Mouse (Mus musculus) liver (tissue): Measurements from ENCODE around the gene H2afy.
A peak's percentile ranks its signal among the peaks of the same experiment; 100 is the strongest.

Experiments
- DNase-seq: peaks from one replicate; pipeline ENCODE4 v3.0.0-alpha.2; 2020; ENCODE audit warnings: mixed read lengths

H2afy gene

DNA sequence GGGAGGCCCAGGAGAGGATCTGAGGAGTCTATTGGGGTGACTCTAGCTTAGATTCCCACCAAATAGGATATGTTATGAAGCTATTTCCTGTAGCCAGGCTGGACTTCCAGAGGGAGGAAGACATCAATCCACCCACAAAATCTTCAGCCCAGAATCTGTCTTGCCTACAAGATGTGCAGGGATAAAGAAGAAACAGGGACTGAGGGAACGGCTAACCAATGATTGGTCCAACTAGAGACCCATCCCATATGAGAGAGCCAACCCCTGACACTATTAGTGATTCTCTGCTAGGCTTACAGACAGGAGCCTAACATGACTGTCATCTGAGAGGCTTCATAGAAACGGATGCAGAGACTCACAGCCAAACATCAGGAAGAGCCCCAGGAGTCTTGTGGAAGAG lies 7.9 kb upstream of the H2afy start:
- no peak for DNase-seq

DNA sequence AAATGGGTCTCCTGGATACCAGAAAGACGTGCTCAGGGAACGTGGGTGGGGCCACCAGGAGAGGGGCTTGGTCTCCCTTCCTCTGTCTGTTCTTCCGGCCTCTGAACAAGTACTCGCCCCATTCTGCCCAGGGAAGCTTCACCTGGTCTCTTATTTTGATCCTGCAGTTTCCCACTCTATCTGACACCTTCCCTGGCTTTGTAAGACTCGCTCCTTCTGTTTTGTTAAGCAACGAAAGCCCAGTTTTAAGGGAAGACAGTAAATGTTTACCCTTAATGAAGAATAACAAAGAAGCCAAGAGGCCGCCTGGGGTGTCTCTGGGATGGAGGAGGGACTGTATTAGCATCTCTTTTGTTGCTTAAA lies 7.0 kb upstream of the H2afy start:
- DNase-seq = no peak

DNA sequence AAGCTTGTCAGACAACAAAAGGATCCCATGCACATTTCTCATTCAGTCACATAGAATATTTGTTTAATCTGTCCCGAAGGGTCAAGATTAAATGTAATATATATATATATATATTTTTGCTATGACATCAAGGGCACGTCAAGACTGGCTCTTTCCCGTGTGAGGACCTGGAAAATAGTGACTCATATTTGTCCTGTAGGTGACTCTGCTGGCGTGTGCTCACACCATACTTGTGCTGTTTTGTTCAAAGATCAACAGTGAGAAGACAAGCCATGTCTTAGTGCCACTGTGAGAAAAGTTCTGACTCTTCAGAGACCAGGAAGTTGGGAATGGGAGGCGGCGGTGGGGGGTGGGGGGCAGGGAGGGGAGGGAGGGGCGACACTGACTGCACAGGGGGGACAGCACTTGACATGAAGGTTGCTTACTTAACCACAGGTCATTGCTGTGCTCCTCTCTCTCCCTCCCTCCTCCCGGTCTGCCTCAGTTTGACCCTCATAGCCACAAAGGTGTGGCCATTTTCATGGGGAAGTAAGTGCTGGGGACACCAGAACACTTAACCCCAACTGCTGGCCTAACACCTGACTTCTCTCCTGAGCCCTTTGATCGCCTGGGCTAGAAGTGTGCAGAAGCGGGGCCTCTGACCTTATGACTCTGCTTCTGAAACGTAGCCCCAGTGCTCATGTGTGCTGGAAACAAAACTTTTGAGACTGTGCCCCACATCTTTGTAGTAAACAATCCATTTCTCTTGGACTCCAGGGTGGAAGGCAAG lies 6.4 kb upstream of the H2afy start:
- no peak for DNase-seq

DNA sequence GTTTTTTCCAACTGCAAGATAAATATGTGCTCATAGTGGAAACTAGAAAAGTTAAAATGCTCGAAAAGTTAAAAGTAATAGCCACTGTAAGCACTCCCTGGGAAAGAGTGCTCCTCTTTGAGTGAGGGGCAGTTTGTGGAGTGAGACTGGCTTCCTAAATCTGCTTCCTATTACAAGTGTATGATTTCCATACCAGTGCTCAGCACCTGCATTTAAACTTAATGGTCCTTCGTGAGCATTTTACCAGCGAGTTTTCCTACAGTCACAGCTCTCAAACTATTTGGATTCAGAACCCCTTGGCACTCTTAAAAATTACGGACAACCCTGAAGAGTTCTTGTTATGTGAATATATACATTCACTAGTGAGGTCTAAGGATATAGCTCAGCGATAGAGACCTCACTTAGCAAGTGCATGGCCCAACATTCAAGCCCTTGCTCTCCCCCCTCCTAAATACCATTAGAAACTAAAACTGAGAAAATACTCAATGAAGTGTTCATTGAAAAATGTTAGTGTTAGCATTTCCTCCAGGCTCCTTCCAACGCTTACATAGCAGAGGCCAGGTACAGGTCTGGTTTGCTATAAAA lies 3.1 kb upstream of the H2afy start:
- DNase-seq = no peak

DNA sequence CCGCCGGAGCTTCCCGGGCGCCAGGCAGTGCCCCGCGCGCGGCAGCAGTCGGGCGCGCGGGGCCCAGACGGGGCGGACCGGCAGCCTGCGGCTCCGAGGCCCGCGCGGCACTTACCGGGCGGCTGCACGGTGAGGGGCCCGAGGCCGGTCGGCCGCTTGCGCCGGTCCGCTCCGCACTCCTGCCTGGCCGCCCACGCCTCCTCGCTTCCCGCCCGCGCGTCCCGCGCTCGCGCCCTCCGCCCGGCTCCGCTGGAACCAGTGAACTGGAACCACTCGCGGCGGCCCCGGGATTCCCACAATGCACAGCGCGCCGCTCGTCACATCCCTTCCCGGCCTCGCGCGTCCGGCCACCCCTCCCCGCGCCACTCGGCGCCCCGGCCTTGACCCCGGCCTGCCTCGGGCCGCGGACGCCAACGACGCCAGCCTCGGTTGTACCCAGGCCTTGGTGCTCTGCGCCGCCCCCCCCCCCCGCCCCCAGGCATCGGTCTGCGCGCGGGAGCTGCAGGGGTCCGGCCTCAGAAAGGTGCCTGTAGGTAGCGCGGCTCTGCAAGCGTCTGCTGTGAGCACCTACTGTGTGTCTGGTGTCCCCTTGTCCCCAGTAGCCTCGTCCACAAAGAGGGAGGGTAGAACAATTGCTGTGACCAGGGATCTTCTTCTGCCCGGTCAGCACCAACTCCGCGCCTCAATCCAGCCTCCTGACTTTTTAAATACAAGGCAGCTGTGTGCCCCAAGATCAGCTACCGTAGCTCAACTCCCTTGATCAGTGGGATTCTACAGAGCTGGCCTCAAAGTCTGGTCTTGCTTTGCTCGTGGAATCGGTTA lies 719 bp downstream of the H2afy start:
- DNase-seq = peak; percentile 85

DNA sequence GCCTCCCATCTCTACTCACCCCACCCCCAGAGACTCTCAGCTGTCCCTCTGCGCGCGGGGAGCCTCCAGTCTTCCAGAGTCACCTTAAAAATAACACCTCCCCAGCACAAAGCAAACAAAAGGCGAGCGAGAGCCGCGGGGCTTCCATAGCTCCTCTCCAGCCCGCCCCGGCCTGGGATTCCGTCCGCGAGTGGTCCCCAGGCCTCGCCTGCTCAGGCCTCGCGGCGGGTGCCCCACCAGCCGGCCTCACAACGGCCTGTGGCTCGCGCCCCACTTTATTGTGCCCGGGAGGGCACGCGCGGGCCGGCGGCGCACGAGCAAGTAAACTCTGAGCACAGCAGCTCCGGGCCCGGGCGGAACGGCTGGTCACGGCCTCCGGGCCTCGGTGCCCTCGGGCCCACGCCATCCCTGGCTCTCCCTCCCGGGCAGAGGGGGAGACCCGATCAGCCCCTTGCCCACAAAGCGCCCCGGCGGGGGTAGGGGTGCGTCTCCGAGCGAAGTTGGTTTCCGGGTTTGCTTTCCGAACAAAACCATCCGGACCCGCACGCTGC lies 1.5 kb downstream of the H2afy start:
- DNase-seq = peak; percentile 30

DNA sequence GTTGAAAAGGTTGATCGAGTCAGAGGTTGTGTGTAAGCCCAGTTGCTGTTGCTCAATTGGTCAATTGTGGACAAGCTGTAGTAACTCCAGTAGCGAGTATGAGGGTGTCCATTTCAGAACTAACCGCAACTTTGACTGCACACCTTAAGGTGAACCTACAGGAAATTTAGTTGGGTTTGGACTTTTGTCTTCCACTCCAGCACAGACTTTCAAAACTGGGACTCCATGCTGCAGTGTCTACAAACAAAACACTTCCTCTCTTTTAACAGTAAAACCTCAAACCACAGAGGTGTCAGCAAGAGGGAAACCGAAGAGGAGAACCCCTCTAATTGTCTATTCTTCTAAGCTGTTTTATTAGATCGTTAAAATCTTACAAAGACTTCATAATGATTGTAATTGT lies 2.1 kb downstream of the H2afy start:
- DNase-seq = no peak

DNA sequence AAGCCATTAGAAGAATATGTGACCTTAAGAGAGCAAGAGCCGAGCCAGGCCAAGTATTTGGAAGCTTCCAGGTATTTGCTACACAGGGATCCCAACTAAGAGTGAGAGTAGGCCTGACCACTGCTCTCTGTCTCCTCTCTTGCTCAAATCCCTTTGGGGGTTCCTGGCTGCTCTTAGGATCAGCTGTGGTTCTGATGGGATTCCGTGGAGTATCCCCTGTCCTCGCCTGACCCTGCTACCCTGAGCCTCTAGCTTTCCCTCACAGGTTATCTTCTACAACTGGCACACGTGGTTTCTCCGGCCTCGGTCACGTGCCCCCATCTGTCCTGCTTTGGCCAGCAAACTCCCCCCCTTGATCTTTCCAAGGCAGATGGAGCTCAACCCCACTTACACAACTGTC lies 3.2 kb downstream of the H2afy start:
- DNase-seq = no peak

DNA sequence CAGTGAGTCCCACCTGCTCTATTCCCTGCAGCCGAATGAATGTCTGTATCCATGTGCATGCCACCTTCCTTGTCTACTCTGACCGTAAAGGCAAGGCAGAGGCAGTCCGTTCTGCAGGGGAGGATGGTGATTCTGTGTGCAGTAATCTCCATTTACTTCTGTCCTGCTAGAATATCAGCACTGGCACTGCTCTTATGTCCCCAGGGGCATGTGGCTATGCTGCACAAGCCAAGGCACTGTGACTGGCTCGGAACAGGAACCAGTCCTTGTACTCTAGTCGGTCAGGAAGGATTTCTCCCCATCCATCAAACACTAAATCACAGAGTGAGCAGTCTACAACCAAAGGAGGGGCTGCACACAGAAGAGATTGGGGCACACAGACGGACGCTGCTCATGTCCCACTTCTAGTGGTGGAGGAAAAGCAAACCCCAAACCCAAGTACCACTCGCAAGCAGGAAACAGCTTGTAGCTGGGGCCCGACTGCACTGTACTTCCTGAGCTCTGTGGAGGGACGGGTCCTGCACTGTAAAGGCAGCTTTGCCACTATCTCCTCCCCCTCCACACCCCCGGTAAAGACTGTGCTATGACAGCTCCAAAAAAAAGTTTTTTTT lies 3.7 kb downstream of the H2afy start:
- DNase-seq = no peak

DNA sequence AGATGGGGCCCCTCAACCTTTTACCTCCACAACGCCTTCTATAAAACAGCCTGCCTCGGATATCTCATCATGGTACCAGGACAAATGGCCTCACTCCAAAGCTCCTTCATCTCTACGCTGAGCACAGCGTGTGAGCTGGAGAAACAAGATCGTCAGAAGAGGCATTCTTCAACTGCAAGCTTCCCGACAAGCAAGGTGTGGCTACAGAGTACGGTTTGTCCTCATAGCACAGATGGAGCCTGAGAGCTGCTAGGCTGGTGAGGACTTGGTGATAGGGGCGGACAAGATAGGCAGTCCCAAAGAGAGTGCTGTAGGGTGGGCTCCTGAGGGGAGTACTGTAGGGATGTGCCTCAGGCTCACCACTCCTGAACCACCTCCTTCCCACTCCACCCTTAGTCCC lies 5.6 kb downstream of the H2afy start:
- no peak for DNase-seq

DNA sequence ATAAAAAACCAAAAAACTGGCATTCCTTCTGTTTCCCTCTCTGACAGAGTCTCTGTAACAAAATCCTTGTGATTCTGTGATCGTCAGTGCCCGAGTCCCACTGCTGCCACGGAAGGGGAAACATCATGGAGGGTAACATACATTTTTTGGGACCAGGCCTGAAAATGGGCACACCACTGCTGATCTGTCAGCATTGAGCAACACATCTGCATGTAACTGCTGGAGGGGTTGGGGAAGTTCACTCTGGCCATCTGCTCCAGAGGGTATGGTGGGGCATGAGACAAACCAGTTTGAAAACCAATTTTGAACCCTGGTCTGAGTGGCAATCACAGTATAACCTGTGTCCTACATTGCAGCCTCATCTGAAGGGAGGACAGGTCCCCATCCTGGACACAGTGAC lies 6.6 kb downstream of the H2afy start:
- DNase-seq = no peak

DNA sequence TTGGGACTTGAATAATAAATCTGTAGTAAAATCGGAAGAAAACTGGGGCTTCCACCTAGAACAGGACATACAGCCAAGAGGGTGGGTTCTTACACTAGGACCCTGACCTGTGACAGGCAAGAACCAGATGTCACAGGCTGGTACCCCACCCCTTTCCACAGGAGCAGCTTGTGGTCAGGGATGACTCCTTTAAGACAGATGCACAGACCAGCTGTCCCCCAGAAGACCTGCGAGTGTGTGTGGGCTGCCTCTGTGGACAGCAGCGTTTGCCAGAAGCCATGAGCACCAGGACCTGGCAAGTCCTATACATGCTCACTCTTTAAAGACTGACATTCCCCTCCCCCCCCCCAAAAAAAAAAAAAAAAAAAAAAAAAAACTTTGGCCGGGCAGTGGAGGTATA lies 7.1 kb downstream of the H2afy start:
- no peak for DNase-seq

DNA sequence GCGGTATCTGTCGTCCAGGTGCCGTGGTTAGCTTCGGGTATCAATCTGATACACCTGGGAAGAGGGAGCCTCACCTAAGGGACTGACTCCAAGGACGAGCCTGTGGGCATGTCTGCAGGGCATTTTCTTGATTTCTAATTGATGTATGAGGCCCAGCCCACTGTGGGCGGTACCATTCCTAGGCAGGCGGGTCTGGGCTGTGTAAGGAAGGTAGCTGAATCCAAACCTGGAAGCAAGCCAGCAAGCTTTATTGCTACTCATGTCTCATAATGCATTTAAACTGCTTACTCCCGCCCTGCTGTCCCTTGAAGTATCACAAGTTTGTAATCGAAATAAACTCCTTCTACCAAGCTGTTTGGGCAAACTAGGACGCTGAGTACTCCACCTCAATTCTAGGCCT lies 10.5 kb downstream of the H2afy start:
- no peak for DNase-seq

DNA sequence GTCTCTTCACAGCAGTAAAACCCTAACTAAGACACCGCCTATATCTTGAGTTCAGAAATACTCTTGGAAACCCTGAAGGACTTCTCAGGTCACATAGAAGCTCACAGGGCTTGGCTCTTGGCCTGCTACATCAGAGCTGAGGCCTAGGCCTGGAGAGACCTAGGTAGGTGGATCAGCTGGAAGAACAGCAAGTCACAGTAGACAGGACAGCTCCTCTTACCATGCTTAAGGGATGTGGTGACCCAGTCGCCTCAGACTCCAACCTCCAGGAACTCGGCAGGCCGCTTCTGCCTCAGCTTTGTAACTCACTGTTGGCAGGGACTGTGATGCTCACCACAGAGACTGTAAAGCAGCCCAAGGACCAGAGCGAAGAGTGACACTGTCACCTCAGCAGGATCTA lies 13.1 kb downstream of the H2afy start:
- DNase-seq = no peak

DNA sequence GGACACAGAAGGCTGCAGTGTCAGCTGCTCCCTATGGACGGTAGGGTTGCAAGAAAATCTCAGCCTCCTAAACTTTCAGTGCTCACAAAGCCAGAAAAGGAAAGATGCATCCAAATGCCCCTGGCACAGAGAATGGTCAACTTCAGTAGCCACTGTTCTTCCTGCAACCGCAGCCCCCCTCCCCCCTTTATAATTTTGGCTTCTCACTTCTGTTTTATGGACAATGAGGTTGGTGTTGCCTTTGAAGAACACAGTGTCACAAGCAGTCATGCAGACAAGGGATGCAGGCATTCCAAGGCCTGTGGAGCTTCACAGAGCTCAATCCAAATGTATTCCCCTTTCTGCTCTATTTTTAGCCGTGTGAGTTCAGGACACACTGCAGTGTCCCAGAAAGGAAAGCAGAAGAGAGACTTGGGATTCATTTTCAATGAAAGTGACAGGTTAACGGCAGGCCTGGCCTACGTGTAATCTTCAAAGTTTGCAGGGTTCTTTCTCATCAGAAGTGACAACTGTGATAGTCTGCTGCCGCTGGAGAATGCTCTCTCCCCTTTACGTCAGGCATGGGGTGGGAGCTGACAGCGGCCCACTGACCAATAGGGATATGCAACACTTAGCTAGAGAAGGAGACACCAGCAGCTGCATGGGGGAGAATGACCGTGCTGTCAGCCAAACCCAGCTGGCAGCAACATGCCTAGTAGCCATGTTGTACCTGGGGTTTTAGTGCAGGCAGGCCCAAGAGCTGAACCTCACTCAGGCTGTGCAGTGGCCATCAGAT lies 18.0 kb downstream of the H2afy start:
- DNase-seq = no peak

DNA sequence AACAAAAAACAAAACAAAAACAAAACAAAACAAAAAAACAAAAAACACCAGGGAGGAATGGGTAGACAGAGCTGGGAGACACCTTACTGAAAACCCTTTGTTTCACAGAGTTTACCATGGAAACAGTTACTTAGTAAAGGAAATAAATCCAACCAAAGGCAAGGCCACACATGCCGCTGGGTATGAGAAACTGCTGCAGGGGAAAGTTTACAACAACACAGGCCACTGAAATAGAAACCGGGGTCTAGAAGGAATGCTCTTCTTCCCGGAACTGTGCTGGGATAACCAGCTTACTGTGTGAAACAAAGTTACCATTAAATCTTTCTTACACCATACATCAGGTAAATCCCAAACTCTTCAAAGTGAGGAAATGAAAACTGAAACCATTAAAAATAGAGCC lies 20.3 kb downstream of the H2afy start:
- DNase-seq = no peak

DNA sequence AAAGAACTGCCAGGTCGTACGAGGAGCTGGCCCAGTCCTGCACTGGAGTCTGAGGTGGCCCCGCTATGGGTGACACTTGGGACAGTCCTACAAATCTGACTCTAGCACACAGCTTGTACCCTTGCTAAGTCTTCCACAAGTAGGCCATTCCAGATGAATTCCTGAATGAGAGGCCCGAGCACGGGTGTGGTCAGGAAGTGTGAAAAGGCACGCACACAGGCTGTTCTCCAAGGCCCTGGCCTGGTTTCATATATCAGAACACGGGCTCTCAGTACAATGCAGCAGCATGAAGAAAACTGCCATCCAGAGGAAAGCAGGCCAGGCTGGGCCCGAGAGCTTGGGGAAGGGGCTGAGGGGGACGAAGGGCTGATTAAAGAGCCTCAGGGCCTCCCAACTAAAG lies 20.8 kb downstream of the H2afy start:
- DNase-seq = no peak

DNA sequence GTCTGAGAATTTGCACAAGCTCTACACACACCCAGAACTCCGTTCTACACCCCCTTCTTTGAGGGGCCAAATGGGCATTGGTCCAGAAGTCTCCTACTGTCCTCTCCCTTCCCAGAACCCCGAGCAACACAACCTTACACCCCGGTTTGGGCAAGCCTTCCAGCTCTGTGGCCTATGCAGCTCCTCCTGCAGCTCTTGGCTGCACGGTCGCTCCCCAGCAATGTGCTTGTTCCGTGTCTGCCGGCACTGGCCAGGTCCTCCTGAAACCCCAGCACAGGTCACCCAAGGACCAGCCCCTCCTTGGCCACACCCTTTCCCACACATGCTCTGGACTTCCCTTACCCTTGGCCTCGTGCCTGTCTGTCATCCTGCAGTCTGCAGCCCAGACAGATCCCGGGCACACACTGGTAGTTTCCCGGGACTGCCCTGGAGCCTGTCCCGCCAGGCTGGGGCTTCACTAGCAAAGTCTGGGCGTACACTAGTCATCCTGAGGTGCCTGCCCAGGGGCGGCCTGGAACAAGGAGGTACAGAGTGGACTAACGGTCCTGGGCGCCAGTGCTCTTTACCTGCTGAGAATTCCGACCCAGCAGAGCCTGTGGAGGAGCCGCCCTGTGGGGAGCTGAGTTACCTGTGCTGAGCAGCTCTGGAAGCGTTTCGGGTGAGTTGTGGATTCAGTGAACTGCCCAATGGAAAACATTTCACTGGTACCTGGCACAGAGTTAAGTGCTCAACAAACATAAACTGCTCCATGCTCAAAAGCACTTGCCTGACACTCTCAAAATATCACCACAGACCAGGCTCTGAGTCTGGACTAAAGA lies 22.5 kb downstream of the H2afy start:
- no peak for DNase-seq

DNA sequence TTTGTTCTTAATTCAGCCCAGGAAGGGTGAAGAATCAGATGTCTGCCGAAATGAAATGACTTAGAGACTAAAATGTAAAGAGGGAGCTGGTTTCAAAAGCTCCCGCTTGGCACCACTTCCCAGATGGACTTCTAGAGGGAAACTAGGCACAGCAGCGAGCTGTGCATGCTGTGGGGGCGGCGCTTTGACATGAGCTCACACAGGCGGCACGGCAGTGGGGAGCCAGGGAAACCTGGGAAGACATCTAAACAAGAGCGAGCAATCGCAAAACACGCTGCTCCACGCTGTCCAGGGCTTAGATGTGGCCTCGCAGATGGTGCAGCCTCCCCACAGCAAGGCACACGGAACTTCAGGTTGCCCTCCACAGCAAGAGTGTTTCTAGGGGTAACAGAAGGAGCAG lies 23.2 kb downstream of the H2afy start:
- DNase-seq = no peak

DNA sequence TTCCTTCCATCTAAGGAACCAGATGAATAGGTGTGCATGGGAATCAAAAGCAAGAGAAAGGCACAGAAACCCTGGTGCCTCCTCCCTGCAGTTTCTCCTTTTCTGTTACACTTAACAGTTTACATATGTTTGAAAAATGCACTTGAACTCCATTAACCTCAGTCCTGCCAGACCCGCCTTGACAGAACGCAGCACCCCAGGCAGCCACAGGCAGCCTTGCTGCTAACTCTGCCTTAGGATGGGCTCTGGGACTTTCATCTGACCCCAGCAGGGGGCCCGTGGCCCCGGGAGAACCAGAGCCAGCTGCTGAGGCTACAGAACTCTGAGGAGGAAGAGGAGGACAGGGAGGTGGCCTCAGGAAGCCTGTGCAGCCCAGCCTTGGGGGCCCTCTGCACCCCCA lies 23.7 kb downstream of the H2afy start:
- peak; percentile 41 for DNase-seq

DNA sequence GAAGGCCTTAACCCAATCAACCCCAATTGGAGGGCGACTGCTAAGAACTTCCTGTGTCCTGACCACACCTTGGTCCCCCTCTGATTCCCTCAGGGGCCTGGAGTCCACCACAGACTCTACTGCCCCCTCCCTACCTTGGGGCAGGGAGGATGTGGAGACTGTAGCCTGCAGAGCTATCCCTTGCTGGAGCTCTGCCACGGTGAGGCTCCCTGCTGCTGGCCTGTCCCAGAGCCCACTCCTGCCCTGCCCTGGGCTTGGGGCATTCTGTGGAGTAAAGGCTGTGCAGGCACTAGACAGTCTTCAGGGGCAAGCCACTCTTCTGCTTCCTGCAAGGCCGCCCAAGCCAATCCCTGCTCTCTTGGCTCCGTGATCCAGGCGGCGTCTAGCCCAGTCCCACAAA lies 24.6 kb downstream of the H2afy start:
- DNase-seq = no peak
